Mouse (Mus musculus) hematopoietic stem cell, adult 5-6 weeks (primary cell): Measurements from ENCODE around the gene Tlcd2. TPM values are rescaled to one million over a fixed set of nuclear protein-coding genes. Genes with fewer than 3 reads are reported as not detected.

Source experiments
- ATAC-seq, 2 experiments: fragments of 125-278 bp in 1 of 2; replicated peaks in 1 of 2; 2 replicates each; pipeline ENCODE4 v1.8.0; 2016 to 2017; ENCODE audit warnings: inconsistent platforms in 2 of 2, mild to moderate bottlenecking in 2 of 2, moderate number of reproducible peaks in 2 of 2, low read depth in 1 of 2, moderate TSS enrichment in 1 of 2; ENCODE audit not compliant: low FRiP score in 2 of 2, poor library complexity in 2 of 2, severe bottlenecking in 2 of 2, insufficient read depth in 1 of 2, low TSS enrichment in 1 of 2
- total RNA-seq: library from RNA; stranded (forward); fragments of 172-1452, 232-1000 nt; gene quantifications from 2 replicates; pipeline ENCODE4 v1.2.3, GENCODE M21; 2017

Tlcd2 gene
- total RNA-seq, 1 experiment from 2014 or later, result 24.7 TPM

DNA sequence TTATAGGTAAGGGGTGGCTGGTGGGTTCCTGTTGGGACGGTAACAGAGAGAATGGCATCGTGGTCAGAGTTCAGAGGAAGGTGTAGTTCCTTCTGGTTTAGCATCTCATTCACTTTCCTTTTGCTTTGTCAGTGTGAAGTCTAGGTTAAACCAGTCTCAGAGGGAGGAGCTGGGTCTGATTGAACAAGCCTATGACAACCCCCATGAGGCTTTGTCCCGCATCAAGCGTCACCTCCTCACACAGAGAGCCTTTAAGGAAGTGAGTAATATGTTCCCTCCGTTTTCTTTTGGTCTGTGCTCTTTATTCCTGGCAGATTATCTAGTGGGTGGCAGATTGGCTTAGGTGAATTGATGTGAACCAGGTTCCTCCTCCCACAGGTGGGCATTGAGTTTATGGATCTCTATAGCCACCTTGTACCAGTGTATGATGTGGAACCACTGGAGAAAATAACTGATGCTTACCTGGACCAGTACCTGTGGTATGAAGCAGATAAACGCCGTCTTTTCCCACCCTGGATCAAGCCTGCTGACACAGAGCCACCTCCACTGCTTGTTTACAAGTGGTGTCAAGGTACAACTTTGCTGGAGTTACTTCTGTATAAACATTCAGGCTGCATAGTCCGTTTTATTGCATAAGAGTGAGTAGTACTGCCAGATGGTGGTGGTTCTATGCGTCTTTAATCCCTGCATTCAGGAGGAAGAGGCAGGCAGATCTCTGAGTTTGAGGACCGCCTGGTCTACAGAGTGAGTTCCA, 33.0 kb downstream of the Tlcd2 start:
- ATAC-seq, result no peak

DNA sequence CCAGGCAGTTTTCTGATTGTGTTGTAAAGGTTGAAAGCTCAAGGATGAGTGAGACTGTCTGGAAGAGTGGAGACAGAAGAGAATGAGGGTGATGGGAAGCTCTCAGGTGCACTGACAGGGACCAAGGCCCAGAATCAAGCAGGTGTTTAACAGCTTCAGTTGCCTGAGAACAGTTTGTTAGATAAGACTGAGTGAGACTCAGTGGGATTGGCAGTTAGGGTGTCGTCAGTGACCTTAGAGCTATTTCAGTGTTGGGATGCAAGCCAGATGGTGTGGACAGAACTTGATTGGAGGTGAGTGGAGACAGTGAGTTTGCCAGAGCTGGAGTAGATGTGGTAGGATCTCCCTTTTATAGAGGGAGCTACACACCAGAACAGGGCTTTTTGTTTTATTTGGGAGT, 36.6 kb downstream of the Tlcd2 start:
- no peak for ATAC-seq

DNA sequence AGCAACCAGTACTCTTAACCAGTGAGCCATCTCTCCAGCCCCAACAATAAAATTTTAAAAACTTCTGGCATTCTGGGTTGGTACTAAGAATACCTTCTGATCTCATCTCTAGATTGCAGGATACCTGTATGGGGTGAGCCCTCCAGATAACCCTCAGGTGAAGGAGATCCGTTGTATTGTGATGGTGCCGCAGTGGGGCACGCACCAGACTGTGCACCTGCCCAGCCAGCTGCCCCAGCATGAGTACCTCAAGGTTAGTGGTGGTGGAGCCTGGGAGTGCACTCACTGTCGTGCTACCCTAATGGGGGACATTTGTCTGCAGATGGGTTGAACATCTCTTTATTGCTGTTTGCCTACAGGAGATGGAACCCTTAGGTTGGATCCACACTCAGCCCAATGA, 46.6 kb downstream of the Tlcd2 start:
- ATAC-seq, result no peak

DNA sequence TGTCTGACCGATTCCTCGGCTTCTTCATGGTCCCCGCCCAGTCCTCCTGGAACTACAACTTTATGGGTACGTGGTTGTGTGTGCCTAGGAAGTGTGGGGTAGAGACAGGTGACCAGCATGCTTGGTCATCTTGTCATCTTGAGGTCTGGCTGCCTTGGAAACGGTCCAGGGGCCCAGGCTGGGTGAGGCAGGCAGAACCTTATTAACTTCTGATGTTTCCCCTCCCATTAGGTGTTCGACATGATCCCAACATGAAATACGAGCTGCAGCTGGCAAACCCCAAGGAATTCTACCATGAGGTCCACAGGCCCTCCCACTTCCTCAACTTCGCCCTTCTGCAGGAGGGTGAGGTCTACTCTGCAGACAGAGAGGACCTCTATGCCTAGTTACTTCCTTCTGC, 47.4 kb downstream of the Tlcd2 start:
- ATAC-seq, result no peak

DNA sequence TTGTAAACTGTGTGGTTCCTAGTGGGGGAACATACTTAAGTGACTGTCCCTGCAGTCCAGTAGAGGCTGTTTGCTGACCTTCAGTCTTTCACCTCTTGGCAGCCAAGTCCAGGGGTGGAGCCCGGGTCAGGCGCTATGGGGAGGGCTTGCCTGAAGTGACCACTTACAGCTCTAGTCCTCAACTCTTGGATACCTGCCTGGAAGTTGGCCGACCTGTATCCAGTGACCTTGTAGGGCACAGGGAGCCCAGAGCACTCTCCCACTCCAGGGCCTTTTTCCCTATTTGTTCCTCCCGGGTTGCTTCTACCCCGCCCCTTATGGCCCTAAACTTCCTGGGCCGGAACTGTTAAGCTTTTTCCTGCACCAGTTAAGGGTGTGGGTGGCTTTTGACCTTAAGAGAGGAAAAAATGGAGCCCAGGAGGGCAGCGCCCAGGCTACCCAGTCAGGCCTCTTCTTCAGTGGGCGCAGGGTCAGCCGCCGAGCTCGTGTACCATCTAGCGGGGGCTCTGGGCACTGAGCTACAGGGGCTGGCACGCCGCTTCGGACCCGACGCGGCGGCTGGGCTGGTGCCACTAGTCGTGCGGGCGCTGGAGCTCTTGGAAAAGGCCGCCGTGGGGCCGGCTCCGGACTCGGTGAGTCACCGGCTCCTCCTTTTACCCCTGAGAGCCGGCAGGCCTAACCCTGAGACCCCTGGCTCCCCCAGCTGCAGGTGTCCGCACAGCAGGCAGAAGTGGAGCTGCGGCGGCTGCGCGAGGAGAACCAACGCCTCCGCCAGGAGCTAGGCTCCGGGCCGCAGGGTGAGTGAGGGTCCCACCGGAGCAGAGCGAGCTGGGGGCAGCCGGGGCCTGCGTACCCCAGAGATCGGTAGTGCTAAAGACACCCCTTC, 48.5 kb downstream of the Tlcd2 start, which contains the start of gene Rilp:
Gene Rilp, plus strand, starts transcription at position 354 of the 886 bp plus-strand sequence.
- ATAC-seq, result peak; percentile 46 to 47; a peak in 3 of 4 replicates

DNA sequence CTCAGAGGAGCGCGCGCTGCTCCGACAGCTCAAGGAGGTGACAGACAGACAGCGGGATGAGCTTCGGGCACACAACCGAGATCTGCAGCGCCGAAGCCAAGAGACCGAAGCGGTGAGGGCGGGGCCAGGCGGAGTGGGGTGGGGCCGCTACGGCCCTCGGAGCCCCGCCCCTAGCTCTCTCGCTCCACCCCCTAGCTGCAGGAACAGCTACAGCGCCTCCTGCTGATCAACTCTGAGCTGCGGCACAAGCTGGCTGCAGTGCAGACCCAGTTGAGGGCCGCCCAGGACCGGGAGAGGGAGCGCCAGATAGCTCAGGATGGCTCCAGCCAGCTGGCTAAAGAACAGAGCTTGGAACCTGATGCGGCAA, 49.1 kb downstream of the Tlcd2 start:
- peak; percentile 71 to 85 for ATAC-seq

DNA sequence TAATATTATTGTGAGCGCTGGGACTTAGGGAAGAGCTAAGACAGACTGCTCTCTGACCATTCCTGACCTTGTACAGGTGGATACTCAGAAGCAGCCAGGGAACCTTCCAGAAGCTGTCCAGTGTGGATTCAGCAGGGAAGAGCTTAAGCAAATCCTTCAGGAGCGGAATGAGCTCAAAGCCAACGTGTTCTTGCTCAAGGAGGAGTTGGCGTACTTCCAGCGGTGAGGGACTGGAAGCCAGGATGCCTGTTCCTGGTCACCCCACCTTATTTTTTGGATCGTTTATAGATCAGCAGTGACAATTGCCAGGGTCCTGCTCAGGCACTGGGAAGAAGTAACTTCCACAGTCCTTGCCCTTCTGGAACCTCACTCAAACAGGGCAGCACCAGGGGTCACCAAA, 49.7 kb downstream of the Tlcd2 start:
- ATAC-seq, result no peak

DNA sequence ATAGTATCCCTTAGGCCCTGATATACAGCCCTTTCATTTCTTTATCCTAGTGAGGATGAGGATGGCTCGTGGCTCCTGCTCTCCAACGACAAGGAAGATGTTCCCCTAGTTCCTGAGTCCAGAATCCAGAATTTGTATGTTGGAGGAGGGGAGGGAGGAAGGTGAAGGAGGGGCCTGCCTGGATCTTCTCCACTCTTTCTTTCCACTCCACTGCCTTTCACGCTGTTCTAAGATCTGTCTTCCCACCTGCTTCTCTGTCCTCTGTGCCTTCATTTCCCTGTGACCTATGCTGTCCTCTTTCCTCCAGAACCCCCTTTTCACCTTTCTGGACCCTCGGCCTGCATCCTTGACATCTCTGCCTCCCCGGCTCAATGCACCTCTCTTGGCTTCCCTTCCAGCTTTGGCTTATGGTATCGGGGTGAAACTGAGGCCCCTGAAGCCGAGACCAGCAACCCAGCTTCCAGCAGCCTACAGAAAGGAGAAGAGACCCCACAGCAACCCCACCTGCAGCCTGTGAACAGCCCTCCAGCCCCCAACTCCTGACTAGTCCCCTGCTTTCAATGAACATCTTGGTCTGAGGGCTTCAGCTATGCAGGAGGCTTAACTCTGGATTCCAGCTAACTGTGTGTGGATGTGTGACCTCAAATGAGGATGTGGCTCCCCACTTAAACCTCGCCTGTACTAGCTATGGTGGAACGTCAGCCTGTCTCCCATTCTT, 50.9 kb downstream of the Tlcd2 start:
- ATAC-seq, result 0 out of 4 replicates have a peak, but pooled peaks of 1 of the 2 experiments have one; percentile 3

DNA sequence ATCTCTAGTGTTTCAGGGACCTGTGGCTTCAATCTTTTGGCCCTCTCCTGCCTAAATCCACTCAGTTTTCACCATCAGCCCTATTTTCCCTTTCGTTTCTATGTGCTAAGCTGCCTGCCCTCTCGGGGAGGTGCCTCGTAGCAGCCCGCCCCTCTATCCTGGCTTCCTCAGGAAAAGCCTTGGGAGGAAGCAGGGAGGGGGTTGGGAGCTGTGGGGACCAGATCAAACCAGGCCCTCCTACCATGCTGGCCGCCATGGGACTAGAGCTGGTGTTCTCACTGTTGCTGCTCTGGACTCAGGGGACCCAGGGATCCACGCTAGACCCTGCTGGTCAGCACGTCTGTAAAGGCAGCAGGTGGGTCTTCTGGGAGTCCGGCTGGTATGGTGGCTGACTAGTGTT, 51.8 kb downstream of the Tlcd2 start, which contains the start of gene Scarf1:
Gene Scarf1, plus strand, starts transcription at position 205 of the 400 bp plus-strand sequence.
- peak in 1 of 2 experiments; percentile 23; a peak in 2 of 4 replicates for ATAC-seq

DNA sequence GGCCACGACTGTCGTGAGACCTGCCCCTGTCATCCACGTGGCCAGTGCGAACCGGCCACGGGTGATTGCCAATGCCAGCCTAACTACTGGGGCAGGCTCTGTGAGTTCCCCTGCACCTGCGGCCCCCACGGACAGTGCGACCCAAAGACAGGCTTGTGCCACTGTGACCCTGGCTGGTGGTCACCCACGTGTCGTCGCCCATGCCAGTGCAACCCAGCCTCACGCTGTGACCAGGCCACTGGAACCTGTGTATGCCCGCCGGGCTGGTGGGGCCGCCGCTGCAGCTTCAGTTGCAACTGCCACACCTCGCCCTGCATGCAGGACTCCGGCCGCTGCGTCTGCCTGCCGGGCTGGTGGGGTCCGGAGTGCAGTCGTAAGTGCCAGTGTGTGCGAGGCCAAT, 53.7 kb downstream of the Tlcd2 start:
- ATAC-seq, result no peak

DNA sequence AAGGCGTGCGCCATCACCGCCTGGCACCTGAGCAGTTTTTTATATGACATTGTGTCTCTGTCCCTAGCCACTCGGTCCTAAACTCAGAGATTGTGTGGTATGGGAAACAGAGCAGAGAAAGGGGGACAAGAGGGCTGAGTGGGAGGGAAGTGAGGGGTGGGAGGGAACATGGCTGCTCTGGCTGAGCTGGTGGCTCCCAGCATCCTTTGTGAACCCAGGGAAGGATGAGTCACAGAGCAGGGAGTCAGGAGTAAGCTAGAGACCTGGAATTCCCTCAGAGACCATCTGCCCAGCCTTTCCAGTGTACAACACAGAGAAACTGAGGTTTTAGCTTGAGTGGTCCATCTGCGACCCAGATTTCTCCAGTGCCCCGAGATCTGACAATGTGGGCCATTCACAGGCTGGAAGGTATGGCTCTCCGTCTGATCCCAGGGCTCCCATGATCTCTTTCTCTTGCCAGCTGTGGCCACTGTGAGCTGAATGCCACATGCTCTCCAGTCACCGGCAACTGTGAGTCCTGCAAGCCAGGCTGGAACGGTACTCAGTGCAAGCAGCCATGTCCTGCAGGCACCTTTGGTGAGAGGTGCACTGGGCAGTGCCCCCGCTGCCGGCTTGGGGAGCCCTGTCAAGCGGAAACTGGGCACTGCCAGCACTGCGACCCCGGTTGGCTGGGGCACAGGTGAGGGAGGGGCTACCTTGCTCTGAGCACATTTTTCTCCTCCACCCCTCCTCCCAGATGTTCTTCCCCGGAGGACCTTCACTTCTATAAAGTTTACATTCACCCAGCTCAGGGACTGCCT, 58.5 kb downstream of the Tlcd2 start:
- ATAC-seq, result no peak

Other genes with a start within 250 kb of the Tlcd2 start
- gene Rpa1, start 113.4 kb upstream of the Tlcd2 start, total RNA-seq, result 144 and 160 TPM in 2 replicates
- gene Smyd4, start 113.3 kb upstream of the Tlcd2 start, total RNA-seq, result 13.0 and 22.1 TPM in 2 replicates
- gene Serpinf1, start 39.0 kb upstream of the Tlcd2 start, total RNA-seq, result 60.5 and 70.1 TPM in 2 replicates
- not detected in 2 replicates for gene Serpinf2, start 22.1 kb upstream of the Tlcd2 start, total RNA-seq
- gene Wdr81, start 7.0 kb upstream of the Tlcd2 start, total RNA-seq, result 4.5 and 6.0 TPM in 2 replicates
- 113 and 126 TPM in 2 replicates for gene Prpf8, start 25.1 kb downstream of the Tlcd2 start, total RNA-seq
- 0.75 TPM in 1 of 2 replicates, not detected in the other for gene Rilp, start 48.4 kb downstream of the Tlcd2 start, total RNA-seq
- 12.2 and 17.8 TPM in 2 replicates for gene Scarf1, start 51.8 kb downstream of the Tlcd2 start, total RNA-seq
- 8.9 and 17.5 TPM in 2 replicates for gene Slc43a2, start 70.0 kb downstream of the Tlcd2 start, total RNA-seq
- 55.5 and 98.3 TPM in 2 replicates for gene Pitpna, start 126.4 kb downstream of the Tlcd2 start, total RNA-seq
- 54.1 and 59.6 TPM in 2 replicates for gene Inpp5k, start 169.3 kb downstream of the Tlcd2 start, total RNA-seq
- gene Myo1c, start 188.8 kb downstream of the Tlcd2 start, total RNA-seq, result 28.3 and 35.9 TPM in 2 replicates
- 50.9 and 61.0 TPM in 2 replicates for gene Crk, start 217.5 kb downstream of the Tlcd2 start, total RNA-seq